Mouse (Mus musculus): ENCODE results near the gene Tnni1.

- TF ChIP-seq CTCF (IDR thresholded peaks at IDR 0.05; ENCODE audit: low read depth) = no peak
- no peak for TF ChIP-seq EP300 (IDR thresholded peaks at IDR 0.05; ENCODE audit: low read depth)
These were observed 74.0 kb downstream of the Tnni1 start for GRCm38 (mm10) chr1:135853200-135853599.

All from liver, embryonic 14.5 days (tissue).